Mouse (Mus musculus) CH12.LX (cell line): ENCODE measurements around the gene Sat1.

Source experiments
- CHD2 ChIP-seq: IDR thresholded peaks from 2 replicates; pipeline ENCODE4 v1.6.1; 2011; ENCODE audit warnings: low read length, improper control_type of control experiment
- CTCF ChIP-seq, 2 experiments: IDR thresholded peaks in 1 of 2; conservative IDR thresholded peaks in 1 of 2; 2 replicates each; pipeline ENCODE4 v1.5.1; 2011 to 2012; ENCODE audit warnings: low read depth in 2 of 2, low read length in 2 of 2, improper control_type of control experiment in 1 of 2, inconsistent platforms in 1 of 2, mild to moderate bottlenecking in 1 of 2, moderate library complexity in 1 of 2
- E2F4 ChIP-seq: IDR thresholded peaks from 2 replicates; pipeline ENCODE4 v1.6.1; 2011; ENCODE audit warnings: low read depth, low read length, improper control_type of control experiment; ENCODE audit not compliant: insufficient replicate concordance
- ELF1 ChIP-seq: IDR thresholded peaks from 2 replicates; pipeline ENCODE4 v1.6.1; 2014; ENCODE audit warnings: low read depth, mild to moderate bottlenecking, inconsistent platforms, low read length, improper control_type of control experiment
- EP300 ChIP-seq: IDR thresholded peaks from 2 replicates; pipeline ENCODE4 v1.6.1; 2011; ENCODE audit warnings: low read length, improper control_type of control experiment
- GABPA ChIP-seq: IDR thresholded peaks from 2 replicates; pipeline ENCODE4 v1.6.1; 2012; ENCODE audit warnings: low read depth, low read length, improper control_type of control experiment, inconsistent platforms; ENCODE audit not compliant: insufficient replicate concordance
- MAFK ChIP-seq: IDR thresholded peaks from 2 replicates; pipeline ENCODE4 v1.6.1; 2011; ENCODE audit warnings: low read length, improper control_type of control experiment; ENCODE audit not compliant: insufficient replicate concordance
- MAX ChIP-seq: IDR thresholded peaks from 2 replicates; pipeline ENCODE4 v1.6.1; 2011; ENCODE audit warnings: low read length, improper control_type of control experiment
- MXI1 ChIP-seq: IDR thresholded peaks from 2 replicates; pipeline ENCODE4 v1.6.1; 2011; ENCODE audit warnings: mild to moderate bottlenecking, low read depth, low read length, improper control_type of control experiment
- POLR2A ChIP-seq: IDR thresholded peaks from 2 replicates; pipeline ENCODE4 v1.6.1; 2011; ENCODE audit warnings: low read depth, mild to moderate bottlenecking, improper control_type of control experiment, low read length
- USF2 ChIP-seq: conservative IDR thresholded peaks from 2 replicates; pipeline ENCODE4 v1.6.1; 2011; ENCODE audit warnings: low read depth, low read length, improper control_type of control experiment
- ZMIZ1 ChIP-seq: IDR thresholded peaks from 2 replicates; pipeline ENCODE4 v1.6.1; 2012; ENCODE audit warnings: low read depth, mild to moderate bottlenecking, inconsistent platforms, low read length, improper control_type of control experiment

DNA sequence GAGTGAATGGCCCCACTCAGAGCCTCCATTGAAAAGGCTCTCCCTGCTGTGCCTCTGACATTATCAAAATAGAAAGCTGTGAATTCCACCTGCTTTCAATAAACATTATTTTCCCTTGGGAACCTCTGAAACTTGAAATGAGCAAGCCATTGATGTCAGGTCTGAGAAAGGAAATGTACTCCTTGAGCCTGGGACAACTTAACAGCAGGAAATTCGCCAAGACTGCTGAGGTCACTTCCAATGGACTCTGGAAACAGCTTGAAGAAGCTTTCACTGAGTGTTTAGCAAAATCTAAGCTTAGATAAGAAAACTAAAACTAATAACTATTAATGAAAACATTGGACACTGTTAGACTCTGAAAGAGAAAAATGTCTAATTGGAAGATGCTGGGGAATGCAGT lies 7.6 kb downstream of the Sat1 start:
- TF ChIP-seq ELF1 (no peak), EP300 (no peak), POLR2A (no peak), MAX (no peak), ZMIZ1 (no peak), MXI1 (no peak), CTCF (conservative IDR thresholded peaks at IDR 0.05 in 1 of 2, IDR thresholded peaks at IDR 0.05 in 1 of 2; ENCODE audit: low read depth in 2 of 2, low read length in 2 of 2) (no peak), E2F4 (no peak), CHD2 (no peak), GABPA (no peak), MAFK (no peak), USF2 (no peak)
